Mouse (Mus musculus) lung, adult 2 months (tissue): ENCODE measurements around the gene Tns2.

Source experiments
- CTCF ChIP-seq: fragments of 200-500 bp; IDR thresholded peaks from 2 replicates; pipeline ENCODE4 v1.5.1; 2011; ENCODE audit warnings: mild to moderate bottlenecking, low read length, control low read depth; ENCODE audit not compliant: insufficient read depth
- POLR2A ChIP-seq: fragments of 200-500 bp; IDR thresholded peaks from 2 replicates; pipeline ENCODE4 v1.6.1; 2011; ENCODE audit warnings: low read depth, mild to moderate bottlenecking, control low read depth, low read length, borderline replicate concordance; ENCODE audit errors: extremely low read depth

DNA sequence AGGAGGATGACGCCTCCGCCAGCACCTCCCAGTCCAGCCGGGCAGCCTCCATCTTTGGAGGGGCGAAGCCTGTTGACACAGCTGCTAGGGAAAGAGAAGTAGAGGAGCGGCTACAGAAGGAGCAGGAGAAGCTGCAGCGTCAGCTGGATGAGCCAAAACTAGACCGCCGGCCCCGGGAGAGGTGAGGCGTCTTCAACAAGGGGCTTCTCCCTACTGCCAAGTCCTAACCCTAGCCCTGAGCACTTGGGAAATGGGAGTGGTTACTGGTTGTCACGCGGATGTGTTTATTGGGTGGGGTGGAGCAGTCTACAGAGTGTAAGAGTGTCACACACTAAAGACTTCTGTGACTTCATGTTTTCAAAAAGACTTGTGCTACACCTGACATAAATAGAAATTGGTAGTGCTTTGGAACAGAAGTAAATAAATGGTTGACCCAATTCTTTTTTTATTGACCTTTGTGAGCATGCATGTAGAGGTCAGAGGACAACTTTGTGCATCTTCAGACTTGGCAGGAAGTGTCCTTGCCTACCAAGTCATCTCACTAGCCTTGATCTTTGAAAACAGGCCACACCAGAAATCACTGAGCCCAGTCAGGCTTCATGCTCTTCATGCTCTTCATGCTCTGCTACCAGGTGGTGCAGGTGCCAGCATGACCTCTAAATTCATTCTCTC is 10.2 kb upstream of the Tns2 start:
- TF ChIP-seq POLR2A, result no peak
- no peak for TF ChIP-seq CTCF
